Comparison of ENCODE assay signal across 10 mouse cellular contexts in genomic region chr2:27392278-27392677, GRCm38 (mm10). TPM values are rescaled to one million over a fixed set of nuclear protein-coding genes. Genes with fewer than 3 reads are reported as not detected.
DNase-seq lines count a peak whose midpoint lies in the region; ATAC-seq and TF ChIP-seq lines count a peak whose summit lies in the region.
"Had no signal": no experiment of that assay in that cellular context is flagged by ENCODE, and none has a peak within 500 bp of the region (broad histone marks: within the 10 kb centered on the region; RNA-seq: fewer than 3 reads in every experiment).

No protein-coding gene starts in this region.

- 0 out of 2 replicates have a peak overlapping the region, but pooled peaks have one; percentile 23 for H3K9ac ChIP-seq in midbrain, embryonic 13.5 days (replicated peaks)
- H3K9ac ChIP-seq in midbrain, postnatal 0 days (replicated peaks; ENCODE audit: low read length, poor library complexity, severe bottlenecking): no peak overlapping the region
- H3K9ac ChIP-seq in heart, embryonic 16.5 days (ENCODE audit: low read length): no peak overlapping the region

- H3K27ac ChIP-seq in midbrain, embryonic 13.5 days: no peak overlapping the region
- H3K27ac ChIP-seq in midbrain, postnatal 0 days (ENCODE audit: low read depth, low read length): no peak overlapping the region
- H3K27ac ChIP-seq in heart, embryonic 16.5 days (ENCODE audit: low read length): no peak overlapping the region

- DNase-seq in gastrocnemius, adult 18-20 months (ENCODE audit: low spot score): peak; percentile 37
- DNase-seq in gastrocnemius, postnatal 10 days: no peak
- DNase-seq in midbrain, postnatal 0 days (ENCODE audit: low spot score): no peak
- DNase-seq in skeletal muscle tissue, adult 2 months (ENCODE audit: low read depth, low spot score): peak; percentile 25
- DNase-seq in cerebellum, adult 18-20 months: no peak
- no peak for DNase-seq in spleen, postnatal 36 days (ENCODE audit: low spot score in 2 of 2)
- DNase-seq: kidney, adult 8-10 months; thymus, postnatal 25 days had no signal

- no peak overlapping the region for H3K4me3 ChIP-seq in midbrain, embryonic 13.5 days (replicated peaks)
- no peak overlapping the region for H3K4me3 ChIP-seq in midbrain, postnatal 0 days (ENCODE audit: low read depth, low read length)
- H3K4me3 ChIP-seq in heart, embryonic 16.5 days (ENCODE audit: low read length): no peak overlapping the region

- H3K4me2 ChIP-seq in midbrain, embryonic 13.5 days (replicated peaks): no peak overlapping the region
- H3K4me2 ChIP-seq in midbrain, postnatal 0 days (ENCODE audit: low read depth, low read length, poor library complexity, severe bottlenecking): no peak overlapping the region
- H3K4me2 ChIP-seq in heart, embryonic 16.5 days (ENCODE audit: low read depth, low read length): no peak overlapping the region

- peaks cover 87% of the 10 kb centered on the region for H3K4me1 ChIP-seq in midbrain, embryonic 13.5 days (replicated peaks)
- H3K4me1 ChIP-seq in midbrain, postnatal 0 days (ENCODE audit: insufficient read depth, low read length): 0 out of 2 replicates have a peak, but pooled peaks cover 3% of the 10 kb centered on the region
- peaks cover 31% of the 10 kb centered on the region for H3K4me1 ChIP-seq in heart, embryonic 16.5 days (ENCODE audit: control insufficient read depth, insufficient read depth, low read length)

- no peaks in the 10 kb centered on the region for H3K36me3 ChIP-seq in midbrain, embryonic 13.5 days
- H3K36me3 ChIP-seq in midbrain, postnatal 0 days (ENCODE audit: insufficient read depth, low read length): no peaks in the 10 kb centered on the region
- no peaks in the 10 kb centered on the region for H3K36me3 ChIP-seq in heart, embryonic 16.5 days (ENCODE audit: control insufficient read depth, insufficient read depth)

- no peak for ATAC-seq in midbrain, embryonic 13.5 days
- ATAC-seq in midbrain, postnatal 0 days (ENCODE audit: low FRiP score): no peak
- ATAC-seq in heart, embryonic 16.5 days (replicated peaks; ENCODE audit: extremely low read depth, insufficient read depth, low FRiP score): 0 out of 2 replicates have a peak, but pooled peaks have one; percentile 22

- WGBS in midbrain, embryonic 13.5 days: 21% methylated on average over 5 of the region's 5 CpGs
- WGBS in midbrain, postnatal 0 days: 32% methylated on average over 5 of the region's 5 CpGs
- WGBS in heart, embryonic 16.5 days: 50% methylated on average over 5 of the region's 5 CpGs

- H3K27me3 ChIP-seq in midbrain, embryonic 13.5 days: no peaks in the 10 kb centered on the region
- no peaks in the 10 kb centered on the region for H3K27me3 ChIP-seq in midbrain, postnatal 0 days (ENCODE audit: insufficient read depth, low read length)
- peaks cover 2% of the 10 kb centered on the region; the same call in 1 of the 2 replicates for H3K27me3 ChIP-seq in heart, embryonic 16.5 days (ENCODE audit: control insufficient read depth, insufficient read depth, low read length)

- no peak for TF ChIP-seq CTCF in midbrain, postnatal 0 days (IDR thresholded peaks at IDR 0.05)

- no peaks in the 10 kb centered on the region for H3K9me3 ChIP-seq in midbrain, embryonic 13.5 days
- H3K9me3 ChIP-seq in midbrain, postnatal 0 days (ENCODE audit: low read length): no peaks in the 10 kb centered on the region
- H3K9me3 ChIP-seq in heart, embryonic 16.5 days (replicated peaks; ENCODE audit: control insufficient read depth, low read length): peaks cover 2% of the 10 kb centered on the region; the same call in 1 of the 2 replicates

RNA-seq across cellular contexts. Expression of gene Vav2, which starts 34.6 kb away (rescaled TPM):
- total RNA-seq in gastrocnemius, adult 18-20 months (2021): 1 to 10 TPM; 1.9 to 3.1 TPM
- 1 to 10 TPM; 5.6 to 8.9 TPM for total RNA-seq in gastrocnemius, postnatal 10 days (2021)
- 12.7 and 15.4 TPM in 2 replicates for polyA plus RNA-seq in midbrain, embryonic 13.5 days (2015; fragmentation: Nextera tagmentation; extraction: Ambion mirVana)
- total RNA-seq in midbrain, postnatal 0 days (2014; rRNA removed): 33.6 and 34.8 TPM in 2 replicates
- 6.4 TPM in 2 replicates for polyA plus RNA-seq in midbrain, postnatal 0 days (2015; fragmentation: Nextera tagmentation; extraction: Ambion mirVana)
- polyA plus RNA-seq in heart, embryonic 16.5 days (2015; fragmentation: Nextera tagmentation; extraction: Ambion mirVana): 2.6 and 3.8 TPM in 2 replicates

RNA-seq across cellular contexts. Expression of gene Brd3os, which starts 49.8 kb away (rescaled TPM):
- 1 to 10 TPM in 1 of 2 experiments, under 1 TPM in 1; 0.57 to 1.8 TPM for total RNA-seq in gastrocnemius, adult 18-20 months (2021)
- total RNA-seq in gastrocnemius, postnatal 10 days (2021): 1 to 10 TPM in 1 of 2 experiments, under 1 TPM in 1; 0.94 to 1.6 TPM
- 27.9 and 29.0 TPM in 2 replicates for polyA plus RNA-seq in midbrain, embryonic 13.5 days (2015; fragmentation: Nextera tagmentation; extraction: Ambion mirVana)
- total RNA-seq in midbrain, postnatal 0 days (2014; rRNA removed): 32.9 and 44.2 TPM in 2 replicates
- 42.5 and 47.4 TPM in 2 replicates for polyA plus RNA-seq in midbrain, postnatal 0 days (2015; fragmentation: Nextera tagmentation; extraction: Ambion mirVana)
- 3.6 and 3.8 TPM in 2 replicates for polyA plus RNA-seq in heart, embryonic 16.5 days (2015; fragmentation: Nextera tagmentation; extraction: Ambion mirVana)

Comparison
In these comparisons a context has a peak if more than half of its experiments do, and no peak if none do; other contexts are left out.
1. DNase-seq: peak in gastrocnemius, adult 18-20 months (single experiment) and skeletal muscle tissue, adult 2 months (single experiment); none in gastrocnemius, postnatal 10 days (single experiment), midbrain, postnatal 0 days (single experiment), cerebellum, adult 18-20 months (0 of 2) and spleen, postnatal 36 days (0 of 2).
2. RNA of gene Brd3os, which starts 49.8 kb away (total RNA-seq): 32.9 to 44.2 TPM in midbrain, postnatal 0 days; 0.57 to 1.8 TPM in gastrocnemius, adult 18-20 months and 0.94 to 1.6 TPM in gastrocnemius, postnatal 10 days; every median in the first group is over 10 times any median in the second.